Mouse (Mus musculus) liver, adult 2 months (tissue): ENCODE results near the gene Gm20425.

Source experiments
- CTCF ChIP-seq: fragments of 200-500 bp; IDR thresholded peaks from 2 replicates; pipeline ENCODE4 v1.5.1; 2011; ENCODE audit warnings: low read depth, low read length, control low read depth
- POLR2A ChIP-seq: fragments of 200-500 bp; IDR thresholded peaks from 2 replicates; pipeline ENCODE4 v1.6.1; 2011; ENCODE audit warnings: low read length, control low read depth; ENCODE audit not compliant: insufficient read depth; ENCODE audit errors: extremely low read depth

GRCm38 (mm10) chr9:103175692-103176091, 54.4 kb downstream of the Gm20425 start:
- TF ChIP-seq CTCF (no peak), POLR2A (no peak)
